Mouse (Mus musculus): ENCODE results near the gene Ccdc28b. TPM values are rescaled to one million over a fixed set of nuclear protein-coding genes. Genes with fewer than 3 reads are reported as not detected.
A peak's percentile ranks its signal among the peaks of the same experiment; 100 is the strongest.

Ccdc28b gene
- polyA plus RNA-seq (2014; fragmentation: Nextera tagmentation; extraction: Ambion mirVana): 127 and 147 TPM in 2 replicates

DNA sequence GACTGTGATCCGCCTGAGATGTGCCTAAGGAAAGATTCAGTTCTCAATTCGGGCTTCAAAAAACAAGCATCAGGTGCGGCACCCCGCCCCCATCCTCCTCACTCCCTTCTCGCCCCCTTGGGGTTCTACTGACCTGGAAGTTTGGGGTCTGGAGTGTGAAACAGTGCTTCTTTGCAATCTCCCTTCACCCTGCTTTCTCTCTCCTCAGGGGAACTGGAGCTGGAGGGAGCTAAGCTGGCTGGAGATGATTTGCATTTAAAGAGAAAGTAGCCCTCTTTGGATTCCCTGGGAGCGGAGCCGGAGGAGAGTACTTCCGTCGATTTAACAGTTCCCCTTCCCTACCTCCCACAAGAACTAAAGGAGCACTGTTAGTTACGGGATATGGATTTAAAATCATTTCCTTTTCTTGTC, at the start of gene Ccdc28b:
TSS of gene Ccdc28b (minus strand) at position 267 of the 411 bp plus-strand sequence.
- H3K27ac ChIP-seq (replicated peaks; ENCODE audit: low read depth, low read length): peak within 1 kb of the TSS; percentile 94
- H3K9me3 ChIP-seq (ENCODE audit: control insufficient read depth, low read length): no peaks in the 10 kb centered on the region
- no peaks in the 10 kb centered on the region for H3K27me3 ChIP-seq (ENCODE audit: control insufficient read depth, insufficient read depth, low read length)
- DNase-seq: peak; percentile 84
- WGBS: under 1% methylated on average over 10 of the region's 10 CpGs
- peak within 1 kb of the TSS; percentile 73 for H3K9ac ChIP-seq (replicated peaks; ENCODE audit: low read length)
- ATAC-seq (ENCODE audit: low FRiP score, low TSS enrichment): peak; percentile 46; the same call in 1 of the 2 replicates
- H3K36me3 ChIP-seq (ENCODE audit: control insufficient read depth, insufficient read depth, low read length): peaks cover 31% of the 10 kb centered on the region
- peaks cover 31% of the 10 kb centered on the region for H3K4me1 ChIP-seq (ENCODE audit: control insufficient read depth, insufficient read depth, low read length)
- peak within 1 kb of the TSS; percentile 70 for H3K4me2 ChIP-seq (ENCODE audit: low read length)
- H3K4me3 ChIP-seq (replicated peaks; ENCODE audit: low read depth, low read length): peak within 1 kb of the TSS; percentile 65

DNA sequence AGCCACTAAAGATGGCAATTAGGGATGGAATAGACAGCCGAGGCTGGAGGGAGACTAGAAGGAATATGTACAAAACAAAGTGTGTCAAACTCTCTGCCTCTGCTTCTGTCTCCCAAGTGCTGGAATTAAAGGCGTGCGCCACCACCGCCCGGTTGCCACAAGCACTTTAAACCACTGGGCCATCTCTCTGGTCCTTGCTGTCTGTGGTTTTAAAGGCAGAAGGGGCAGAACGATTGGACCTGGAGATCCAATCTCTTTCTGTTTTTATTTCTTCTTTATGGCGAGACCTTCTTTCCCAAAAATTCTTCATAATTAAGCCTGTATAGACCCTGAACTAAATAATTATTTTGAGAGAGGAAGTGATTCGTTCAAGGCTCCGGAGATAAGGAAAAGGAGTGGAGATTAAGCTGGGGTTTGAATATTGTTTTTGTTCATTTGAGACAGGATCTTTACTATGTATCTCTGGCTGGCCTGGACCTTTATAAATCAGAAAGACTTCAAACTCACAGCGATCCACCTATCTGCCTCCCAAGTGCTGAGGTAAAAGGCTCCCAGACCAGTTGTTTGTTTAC, 49.2 kb upstream of the Ccdc28b start:
- no peaks in the 10 kb centered on the region for H3K27me3 ChIP-seq (ENCODE audit: control insufficient read depth, insufficient read depth, low read length)
- peaks cover 5% of the 10 kb centered on the region; the same call in 1 of the 2 replicates for H3K4me1 ChIP-seq (ENCODE audit: control insufficient read depth, insufficient read depth, low read length)
- peak overlapping the region; percentile 81 for H3K4me3 ChIP-seq (replicated peaks; ENCODE audit: low read depth, low read length)
- peak overlapping the region; percentile 90; the same call in 1 of the 2 replicates for H3K9ac ChIP-seq (replicated peaks; ENCODE audit: low read length)
- DNase-seq (peak; percentile 2), ATAC-seq (ENCODE audit: low FRiP score, low TSS enrichment) (0 out of 2 replicates have a peak, but pooled peaks have one; percentile 46)
- WGBS: 11% methylated on average over 10 of the region's 10 CpGs
- peaks cover 28% of the 10 kb centered on the region for H3K36me3 ChIP-seq (ENCODE audit: control insufficient read depth, insufficient read depth, low read length)
- peak overlapping the region; percentile 90 for H3K27ac ChIP-seq (replicated peaks; ENCODE audit: low read depth, low read length)
- no peaks in the 10 kb centered on the region for H3K9me3 ChIP-seq (ENCODE audit: control insufficient read depth, low read length)
- H3K4me2 ChIP-seq (ENCODE audit: low read length): peak overlapping the region; percentile 97

DNA sequence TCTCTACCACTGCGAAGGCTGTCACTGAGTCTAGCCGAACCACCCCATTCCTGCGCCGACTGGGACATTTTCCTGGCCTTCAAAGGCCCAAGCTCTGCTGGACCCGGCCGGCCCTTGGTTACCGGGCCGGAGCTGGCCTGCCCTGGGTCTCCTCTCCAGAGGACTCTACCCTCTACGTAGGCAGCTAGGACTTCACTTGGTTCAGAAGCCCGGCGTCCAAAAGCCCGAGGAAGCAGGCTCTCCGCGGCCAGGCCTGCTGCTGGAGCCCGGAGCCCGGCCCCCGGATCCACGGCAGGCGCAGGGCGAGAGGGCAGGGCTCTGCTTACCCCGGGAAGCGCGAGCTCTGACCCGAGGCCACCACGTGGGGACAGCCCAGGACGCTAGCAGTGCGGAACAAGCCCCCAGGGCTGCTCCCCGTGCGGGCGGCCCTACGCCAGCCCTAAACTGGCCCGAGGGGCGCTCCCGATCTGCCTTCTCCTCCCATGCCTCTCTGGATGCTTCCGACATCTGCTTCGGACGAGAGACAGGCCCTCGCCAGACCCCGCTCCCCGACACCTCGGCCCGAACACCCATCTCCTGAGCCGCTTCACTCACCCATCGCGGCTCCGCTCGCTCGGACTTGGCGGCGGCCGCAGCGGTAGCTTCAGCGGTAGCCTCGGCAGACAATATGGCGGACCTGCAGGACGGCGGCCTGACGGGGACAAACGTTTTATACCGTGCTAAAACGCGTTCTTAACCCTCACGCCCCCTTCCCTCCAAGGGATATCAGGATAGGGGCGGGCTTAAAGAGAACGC, 48.5 kb upstream of the Ccdc28b start, which contains the start of gene Kpna6:
TSS of gene Kpna6 (minus strand) at position 685 of the 795 bp plus-strand sequence.
- Histone ChIP-seq H3K4me1 (ENCODE audit: control insufficient read depth, insufficient read depth, low read length) (peaks cover 5% of the 10 kb centered on the region; the same call in 1 of the 2 replicates), H3K27ac (replicated peaks; ENCODE audit: low read depth, low read length) (peak within 1 kb of the TSS; percentile 90), H3K4me3 (replicated peaks; ENCODE audit: low read depth, low read length) (peak within 1 kb of the TSS; percentile 81), H3K9me3 (ENCODE audit: control insufficient read depth, low read length) (no peaks in the 10 kb centered on the region), H3K4me2 (ENCODE audit: low read length) (peak within 1 kb of the TSS; percentile 97), H3K27me3 (ENCODE audit: control insufficient read depth, insufficient read depth, low read length) (no peaks in the 10 kb centered on the region), H3K9ac (replicated peaks; ENCODE audit: low read length) (peak within 1 kb of the TSS; percentile 90), H3K36me3 (ENCODE audit: control insufficient read depth, insufficient read depth, low read length) (peaks cover 22% of the 10 kb centered on the region)
- under 1% methylated on average over 65 of the region's 65 CpGs for WGBS
- ATAC-seq (ENCODE audit: low FRiP score, low TSS enrichment) (peak; percentile 90), DNase-seq (peak; percentile 95)

DNA sequence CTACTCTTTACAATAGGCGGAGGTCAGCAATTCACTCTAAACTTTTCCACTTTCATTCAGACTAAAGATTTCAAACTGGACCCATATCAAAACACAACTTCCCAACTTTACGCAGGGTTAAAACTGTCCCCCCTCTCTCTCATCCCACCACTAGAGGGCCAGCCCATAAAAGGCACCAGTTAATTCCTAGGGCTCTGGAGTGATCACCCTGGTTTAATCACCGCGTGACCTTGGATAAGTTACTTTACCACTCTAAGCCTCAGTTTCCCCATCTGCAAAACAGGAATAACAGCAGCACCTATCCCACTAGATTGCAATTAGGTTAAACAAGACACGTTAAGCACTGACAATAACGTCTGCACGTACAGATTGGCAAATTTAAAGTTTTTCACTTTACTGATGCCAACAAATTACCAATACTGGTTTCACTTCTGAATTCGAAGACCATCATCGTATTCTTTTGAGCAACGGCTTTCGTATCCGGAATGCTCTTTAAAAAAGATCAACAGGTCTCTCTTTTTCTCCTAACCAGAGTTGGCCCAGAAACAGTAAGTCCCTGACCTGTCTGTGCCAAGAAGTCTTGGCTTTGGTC, 47.8 kb upstream of the Ccdc28b start:
- Histone ChIP-seq H3K9me3 (ENCODE audit: control insufficient read depth, low read length) (no peaks in the 10 kb centered on the region), H3K4me3 (replicated peaks; ENCODE audit: low read depth, low read length) (peak overlapping the region; percentile 81), H3K4me2 (ENCODE audit: low read length) (peak overlapping the region; percentile 97), H3K36me3 (ENCODE audit: control insufficient read depth, insufficient read depth, low read length) (peaks cover 18% of the 10 kb centered on the region), H3K27me3 (ENCODE audit: control insufficient read depth, insufficient read depth, low read length) (no peaks in the 10 kb centered on the region), H3K4me1 (ENCODE audit: control insufficient read depth, insufficient read depth, low read length) (peaks cover 5% of the 10 kb centered on the region; the same call in 1 of the 2 replicates), H3K9ac (replicated peaks; ENCODE audit: low read length) (peak overlapping the region; percentile 90), H3K27ac (replicated peaks; ENCODE audit: low read depth, low read length) (peak overlapping the region; percentile 90; the same call in 1 of the 2 replicates)
- ATAC-seq (ENCODE audit: low FRiP score, low TSS enrichment) (0 out of 2 replicates have a peak, but pooled peaks have one; percentile 55), DNase-seq (peak; percentile 78)
- 6% methylated on average over 12 of the region's 12 CpGs for WGBS

DNA sequence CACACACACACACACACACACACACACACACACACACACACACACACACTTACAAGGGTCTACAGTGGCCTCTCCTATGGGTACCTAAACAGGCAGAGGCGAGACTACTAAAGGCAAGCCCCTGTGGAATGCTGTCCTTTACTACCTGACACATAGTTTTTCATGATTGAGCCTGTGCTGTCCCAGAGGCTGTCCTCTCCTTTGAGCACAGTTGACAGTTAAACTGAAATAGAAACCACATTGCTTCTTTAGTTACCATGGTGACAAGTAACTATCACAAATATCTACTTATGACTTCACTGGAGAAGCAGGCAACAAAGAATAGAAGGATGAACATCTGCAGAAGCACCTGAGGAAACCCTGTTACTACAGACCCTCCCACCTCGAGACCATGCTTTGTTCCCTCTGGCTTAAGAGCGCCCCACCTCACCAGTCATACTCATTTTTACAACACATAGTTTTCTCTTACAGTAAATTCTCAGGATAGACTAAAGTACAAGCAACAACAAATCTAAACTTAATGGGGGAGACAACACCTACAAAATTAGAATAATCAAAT, 38.6 kb upstream of the Ccdc28b start:
- no peaks in the 10 kb centered on the region for H3K4me1 ChIP-seq (ENCODE audit: control insufficient read depth, insufficient read depth, low read length)
- WGBS: 90% methylated on average over 3 of the region's 3 CpGs

DNA sequence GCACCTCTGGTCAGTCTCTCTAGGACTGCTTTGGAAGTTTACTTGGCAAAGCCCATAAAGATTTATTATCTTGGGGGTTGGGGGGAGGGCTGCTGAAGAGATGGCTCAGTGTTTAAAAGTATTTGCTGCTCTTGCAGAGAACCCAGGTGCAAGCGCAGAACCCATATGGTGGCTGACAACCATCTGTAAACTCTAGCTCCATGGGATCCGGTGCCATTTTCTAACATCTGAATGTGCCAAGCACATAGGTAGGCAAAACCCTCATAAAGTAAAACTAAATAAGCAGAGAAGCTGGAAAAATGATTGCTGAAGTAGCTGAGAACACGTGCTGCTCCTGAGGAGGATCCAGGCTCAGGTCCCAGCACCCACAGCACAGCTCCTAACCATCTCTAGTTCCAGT, 37.8 kb upstream of the Ccdc28b start:
- Histone ChIP-seq H3K4me1 (ENCODE audit: control insufficient read depth, insufficient read depth, low read length) (no peaks in the 10 kb centered on the region), H3K4me3 (replicated peaks; ENCODE audit: low read depth, low read length) (no peak overlapping the region), H3K9ac (replicated peaks; ENCODE audit: low read length) (no peak overlapping the region), H3K36me3 (ENCODE audit: control insufficient read depth, insufficient read depth, low read length) (peaks cover 55% of the 10 kb centered on the region), H3K27ac (replicated peaks; ENCODE audit: low read depth, low read length) (no peak overlapping the region), H3K4me2 (ENCODE audit: low read length) (no peak overlapping the region), H3K27me3 (ENCODE audit: control insufficient read depth, insufficient read depth, low read length) (no peaks in the 10 kb centered on the region), H3K9me3 (ENCODE audit: control insufficient read depth, low read length) (no peaks in the 10 kb centered on the region)
- no peak for ATAC-seq (ENCODE audit: low FRiP score, low TSS enrichment)
- WGBS: 93% methylated on average over 3 of the region's 3 CpGs
- no peak for DNase-seq

More for the DNA sequence above, 38.6 kb upstream of the Ccdc28b start:
- H3K4me3 ChIP-seq (replicated peaks; ENCODE audit: low read depth, low read length): no peak overlapping the region
- H3K4me2 ChIP-seq (ENCODE audit: low read length): no peak overlapping the region
- no peaks in the 10 kb centered on the region for H3K9me3 ChIP-seq (ENCODE audit: control insufficient read depth, low read length)
- ATAC-seq (ENCODE audit: low FRiP score, low TSS enrichment) (no peak), DNase-seq (no peak)
- peaks cover 51% of the 10 kb centered on the region for H3K36me3 ChIP-seq (ENCODE audit: control insufficient read depth, insufficient read depth, low read length)
- no peak overlapping the region for H3K9ac ChIP-seq (replicated peaks; ENCODE audit: low read length)
- no peaks in the 10 kb centered on the region for H3K27me3 ChIP-seq (ENCODE audit: control insufficient read depth, insufficient read depth, low read length)
- H3K27ac ChIP-seq (replicated peaks; ENCODE audit: low read depth, low read length): no peak overlapping the region

DNA sequence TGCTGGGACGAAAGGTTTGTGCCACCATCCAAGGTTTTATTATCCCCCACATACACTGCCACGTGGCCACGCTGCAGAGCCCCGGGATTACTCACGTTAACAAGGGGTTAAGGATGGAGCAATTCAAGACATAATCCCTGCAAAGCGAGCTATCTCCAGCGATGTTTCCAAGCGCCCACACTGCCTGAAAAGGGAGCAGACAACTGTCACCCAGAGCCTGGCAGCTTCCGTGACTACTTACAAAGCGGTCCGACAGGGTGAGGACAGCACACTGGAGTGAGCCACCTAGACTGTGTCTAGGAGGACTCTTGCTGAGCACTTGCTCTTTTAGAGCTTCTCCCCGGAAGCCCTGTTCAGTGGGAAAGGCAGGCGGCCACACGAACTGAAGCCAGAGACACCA, 31.0 kb upstream of the Ccdc28b start:
- no peak for ATAC-seq (ENCODE audit: low FRiP score, low TSS enrichment)
- Histone ChIP-seq H3K4me3 (replicated peaks; ENCODE audit: low read depth, low read length) (no peak overlapping the region), H3K27ac (replicated peaks; ENCODE audit: low read depth, low read length) (no peak overlapping the region), H3K36me3 (ENCODE audit: control insufficient read depth, insufficient read depth, low read length) (peaks cover 92% of the 10 kb centered on the region), H3K4me1 (ENCODE audit: control insufficient read depth, insufficient read depth, low read length) (no peaks in the 10 kb centered on the region), H3K27me3 (ENCODE audit: control insufficient read depth, insufficient read depth, low read length) (no peaks in the 10 kb centered on the region), H3K4me2 (ENCODE audit: low read length) (no peak overlapping the region), H3K9ac (replicated peaks; ENCODE audit: low read length) (no peak overlapping the region), H3K9me3 (ENCODE audit: control insufficient read depth, low read length) (no peaks in the 10 kb centered on the region)
- 89% methylated on average over 14 of the region's 14 CpGs for WGBS
- no peak for DNase-seq

DNA sequence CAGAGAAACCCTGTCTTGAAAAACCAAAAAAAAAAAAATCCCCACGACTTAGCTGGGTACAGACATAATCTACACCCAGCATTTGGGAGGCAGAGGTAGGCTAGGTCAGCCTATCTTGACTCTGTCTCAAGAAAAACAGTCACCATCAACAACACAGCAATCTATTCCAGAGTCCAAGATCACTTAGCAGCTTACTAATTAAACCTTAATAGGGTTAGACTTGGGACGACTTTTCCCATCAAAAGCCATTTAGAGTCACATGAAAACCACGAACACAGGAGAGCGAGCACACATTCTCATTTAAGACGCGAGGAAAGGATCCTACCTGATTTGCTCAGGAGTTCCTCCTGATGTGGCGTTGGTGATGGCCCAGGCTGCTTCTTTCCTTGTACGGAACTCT, 26.6 kb upstream of the Ccdc28b start:
- H3K27me3 ChIP-seq (ENCODE audit: control insufficient read depth, insufficient read depth, low read length): no peaks in the 10 kb centered on the region
- DNase-seq (no peak), ATAC-seq (ENCODE audit: low FRiP score, low TSS enrichment) (no peak)
- H3K4me1 ChIP-seq (ENCODE audit: control insufficient read depth, insufficient read depth, low read length): no peaks in the 10 kb centered on the region
- H3K4me3 ChIP-seq (replicated peaks; ENCODE audit: low read depth, low read length): no peak overlapping the region
- WGBS: 95% methylated on average over 8 of the region's 8 CpGs
- no peak overlapping the region for H3K27ac ChIP-seq (replicated peaks; ENCODE audit: low read depth, low read length)
- H3K4me2 ChIP-seq (ENCODE audit: low read length): no peak overlapping the region
- no peak overlapping the region for H3K9ac ChIP-seq (replicated peaks; ENCODE audit: low read length)
- no peaks in the 10 kb centered on the region for H3K9me3 ChIP-seq (ENCODE audit: control insufficient read depth, low read length)
- peaks cover 94% of the 10 kb centered on the region for H3K36me3 ChIP-seq (ENCODE audit: control insufficient read depth, insufficient read depth, low read length)

All from midbrain, embryonic 14.5 days (tissue).